Mouse (Mus musculus) cerebral cortex, adult 2 months (tissue): ENCODE data around the gene Cygb.

Experiments
- WGBS: fragments of 180-500 bp; shearing (Covaris S2); methylation state at CpG from one replicate; pipeline ENCODE4 v1.1.7; 2018; 5-methylcytosine and 5-hydroxymethylcytosine counted together

Cygb gene

DNA sequence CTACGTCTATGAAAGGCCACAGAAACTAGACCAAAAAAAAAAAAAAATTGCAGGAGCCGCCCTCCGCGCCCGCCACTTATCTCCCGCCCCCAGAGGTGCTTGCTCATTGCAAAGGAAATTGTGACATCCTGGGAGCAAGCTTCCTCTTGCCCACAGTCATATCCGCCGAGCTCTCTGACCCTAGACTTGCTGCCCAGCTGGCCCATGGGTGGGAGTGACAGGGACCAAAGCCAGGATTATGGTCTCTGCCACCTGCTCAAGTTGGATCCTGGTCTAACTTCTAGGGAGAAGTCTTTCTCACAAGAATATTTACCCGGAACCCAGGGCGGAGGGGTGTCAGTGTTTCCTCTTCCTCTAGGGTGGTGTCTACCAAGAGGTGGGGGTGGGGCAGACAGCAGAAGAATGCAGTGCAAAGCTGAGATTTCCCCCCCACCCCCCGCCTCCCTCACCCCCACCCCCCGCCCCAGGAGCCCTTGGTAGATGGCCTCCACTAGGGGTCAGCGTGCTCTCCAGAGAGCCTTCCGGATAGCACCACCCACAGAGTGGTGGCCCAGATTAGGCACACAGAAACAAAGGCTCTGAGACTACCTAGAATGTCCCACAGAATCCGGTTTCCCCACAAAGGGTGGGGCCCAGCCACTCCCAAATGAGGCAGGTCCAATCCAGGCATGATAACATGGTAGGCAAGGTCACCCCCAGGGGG, 38.2 kb downstream of the Cygb start:
- WGBS, result 40% methylated on average over 15 of the region's 15 CpGs

- WGBS, result 92% methylated on average over 6 of the region's 6 CpGs
Measured at GRCm38 (mm10) chr11:116613234-116613633, 40.9 kb downstream of the Cygb start.

DNA sequence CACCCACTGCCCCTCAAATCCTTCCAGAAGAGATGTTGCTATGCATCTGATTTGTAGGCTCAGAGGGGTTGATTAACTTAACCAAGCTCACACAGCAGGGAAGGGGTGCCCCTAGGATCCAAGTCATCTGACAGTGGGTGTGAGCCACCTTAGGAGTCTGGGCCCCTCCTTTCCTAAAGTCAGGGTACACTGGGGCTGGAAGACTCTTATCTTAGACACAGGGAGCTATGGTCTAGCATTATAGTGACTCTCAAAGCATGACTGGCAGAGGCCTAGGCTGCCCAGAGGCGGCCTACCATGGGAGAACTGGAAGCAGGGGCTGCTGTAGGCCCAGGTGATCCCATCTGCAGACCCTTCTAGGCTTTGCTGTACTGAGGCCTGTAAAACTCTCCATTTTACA, 41.6 kb downstream of the Cygb start:
- 100% methylated on average over 1 of the region's 1 CpGs for WGBS

DNA sequence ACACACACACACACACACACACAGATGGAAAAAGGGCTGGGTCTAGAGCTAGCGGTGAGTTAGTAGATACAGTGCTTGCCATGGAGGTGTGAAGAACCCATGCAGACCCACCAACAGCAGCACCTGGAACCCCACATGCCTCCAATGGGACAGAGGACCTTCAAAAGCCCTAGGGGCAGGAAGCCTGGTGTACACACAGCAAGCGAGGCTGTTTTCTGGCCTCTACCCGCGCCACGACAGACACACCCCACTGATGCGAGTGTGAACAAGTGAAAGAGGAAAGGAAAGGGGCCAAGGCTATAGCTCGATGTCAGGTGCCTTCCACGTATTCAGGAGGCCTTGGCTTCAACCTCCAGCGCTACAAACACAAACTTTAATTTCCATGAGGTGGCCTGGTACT, 42.2 kb downstream of the Cygb start:
- WGBS, result 88% methylated on average over 9 of the region's 9 CpGs

DNA sequence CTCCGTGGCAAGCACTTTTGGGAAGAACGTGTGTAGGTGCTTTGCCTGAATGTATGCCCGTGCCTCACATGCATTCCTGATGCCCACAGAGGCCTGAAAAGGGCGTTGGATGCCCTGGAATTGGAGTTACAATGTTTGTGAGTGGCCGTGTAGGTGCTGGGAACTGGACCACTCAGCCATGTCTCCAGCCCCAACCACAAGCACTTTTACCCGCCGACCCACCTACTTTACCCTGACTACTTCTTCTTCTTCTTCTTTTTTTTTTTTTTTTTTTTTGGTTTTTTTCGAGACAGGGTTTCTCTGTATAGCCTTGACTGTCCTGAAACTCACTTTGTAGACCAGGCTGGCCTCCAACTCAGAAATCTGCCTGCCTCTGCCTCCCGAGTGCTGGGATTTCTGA, 42.9 kb downstream of the Cygb start:
- 94% methylated on average over 9 of the region's 9 CpGs for WGBS

DNA sequence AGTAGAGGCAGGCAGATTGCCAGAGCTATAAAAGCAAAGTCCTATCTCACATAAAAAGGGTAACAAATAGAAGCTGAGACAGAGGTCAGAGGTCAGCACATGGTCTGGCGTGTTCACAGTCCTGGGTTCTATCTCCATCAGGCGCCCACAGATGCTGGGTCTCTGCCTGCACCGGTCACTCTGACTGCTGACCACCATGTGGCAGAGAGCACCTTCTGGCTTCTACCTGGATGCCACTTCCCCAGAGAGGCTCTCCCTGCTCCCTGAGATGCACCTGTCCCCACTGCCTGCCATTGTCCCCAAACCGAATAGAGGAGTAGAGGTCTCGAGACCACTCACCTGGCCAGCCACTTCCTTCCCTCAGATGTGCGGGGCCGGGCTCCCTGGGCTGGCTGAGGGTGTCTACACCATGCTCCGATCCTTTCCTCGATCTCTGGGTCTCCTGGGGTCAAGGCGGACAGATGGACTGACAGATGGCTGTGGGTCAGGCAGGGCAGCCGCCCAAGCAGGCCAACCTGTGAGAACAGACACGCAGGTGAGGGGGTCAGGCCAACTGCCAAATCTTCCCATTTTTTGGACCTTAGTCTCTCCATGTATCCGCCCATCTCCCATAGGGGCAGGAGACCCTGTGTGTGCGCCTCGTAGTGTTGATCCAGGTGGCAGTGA, 44.0 kb downstream of the Cygb start:
- WGBS, result 90% methylated on average over 15 of the region's 15 CpGs

DNA sequence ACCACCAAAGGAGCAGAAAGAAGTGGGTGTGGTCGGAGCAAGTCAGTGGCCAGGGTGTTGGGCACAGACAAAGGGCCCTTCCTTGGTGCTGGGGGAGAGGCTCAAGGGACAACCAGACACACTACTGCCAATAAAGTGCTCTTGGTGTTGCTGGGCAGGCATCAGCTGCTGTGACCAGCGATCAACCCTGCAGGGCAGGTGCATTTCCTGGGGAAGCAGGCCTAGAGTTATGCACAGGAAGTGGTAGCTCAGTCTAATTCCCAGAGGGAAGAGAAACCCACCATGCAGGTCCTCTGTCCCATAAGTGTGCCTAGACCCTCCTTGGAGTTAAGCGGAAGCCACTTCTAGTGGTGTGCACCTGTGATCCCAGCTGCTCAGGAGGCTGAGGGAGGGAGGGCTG, 46.4 kb downstream of the Cygb start:
- WGBS, result 93% methylated on average over 3 of the region's 3 CpGs

- 96% methylated on average over 12 of the region's 12 CpGs for WGBS
Measured at GRCm38 (mm10) chr11:116604097-116604496, 50.0 kb downstream of the Cygb start.

DNA sequence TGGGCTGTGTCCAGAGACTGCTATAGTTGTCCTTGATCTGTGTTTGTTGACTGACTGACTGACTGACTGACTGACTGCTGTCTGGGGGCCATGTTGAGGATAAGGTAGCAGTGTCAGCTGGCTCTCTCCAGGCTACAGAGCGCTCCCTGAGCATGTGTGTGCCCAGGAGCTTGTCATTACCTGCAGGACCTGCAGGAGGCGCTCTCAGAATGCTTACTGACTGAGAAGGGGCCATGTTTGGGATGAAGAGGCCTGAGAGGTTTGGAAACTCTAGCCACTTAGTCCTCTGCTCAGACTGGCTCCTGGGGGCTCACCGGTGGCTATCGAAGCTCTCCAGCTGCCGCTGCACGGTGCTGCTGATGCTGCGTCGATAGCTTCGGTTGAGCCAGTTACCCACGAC, 50.8 kb downstream of the Cygb start:
- WGBS, result 92% methylated on average over 10 of the region's 10 CpGs

GRCm38 (mm10) chr11:116602043-116602442, 52.1 kb downstream of the Cygb start:
- WGBS, result 91% methylated on average over 8 of the region's 8 CpGs

- WGBS, result 97% methylated on average over 8 of the region's 8 CpGs
Measured at GRCm38 (mm10) chr11:116601166-116601565, 52.9 kb downstream of the Cygb start.

GRCm38 (mm10) chr11:116599230-116599629, 54.9 kb downstream of the Cygb start:
- 96% methylated on average over 15 of the region's 15 CpGs for WGBS

- WGBS, result 92% methylated on average over 8 of the region's 8 CpGs
Measured at GRCm38 (mm10) chr11:116598193-116598592, 55.9 kb downstream of the Cygb start.

- 89% methylated on average over 19 of the region's 19 CpGs for WGBS
Measured at GRCm38 (mm10) chr11:116596766-116597165, 57.3 kb downstream of the Cygb start.
